Mouse (Mus musculus) lung, postnatal 14 days (tissue): ENCODE measurements around the gene Lurap1.
A peak's percentile ranks its signal among the peaks of the same experiment; 100 is the strongest.

ENCODE experiments used
- DNase-seq: peaks from one replicate; pipeline ENCODE4 v3.0.0; 2021

Gene Lurap1

DNA sequence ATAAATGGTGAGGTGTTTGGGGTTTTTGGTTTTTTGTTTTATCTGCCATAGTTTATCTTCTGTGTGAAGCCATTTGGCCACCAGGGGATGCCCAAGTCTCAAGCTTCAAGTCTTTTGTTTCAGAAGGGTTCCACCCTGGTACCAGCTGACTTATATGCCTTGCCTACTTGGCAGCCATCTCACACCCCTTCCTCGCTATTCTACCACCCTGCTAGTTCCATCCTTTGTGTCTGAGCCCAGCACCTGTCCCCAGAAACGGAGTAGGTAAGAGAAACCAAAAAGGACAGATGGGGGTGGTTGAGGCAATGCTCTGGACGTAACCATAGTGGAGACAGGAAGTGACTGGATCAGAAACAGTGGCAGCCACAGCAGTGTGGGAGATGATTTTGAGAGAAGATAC lies 8.8 kb upstream of the Lurap1 start:
- DNase-seq: peak; percentile 49

GRCm38 (mm10) chr4:116157882-116158281 lies 6.7 kb upstream of the Lurap1 start:
- DNase-seq: no peak

GRCm38 (mm10) chr4:116152702-116153101 lies 1.6 kb upstream of the Lurap1 start:
- no peak for DNase-seq

- DNase-seq: no peak
Observed at GRCm38 (mm10) chr4:116150862-116151221, 296 bp downstream of the Lurap1 start.

DNA sequence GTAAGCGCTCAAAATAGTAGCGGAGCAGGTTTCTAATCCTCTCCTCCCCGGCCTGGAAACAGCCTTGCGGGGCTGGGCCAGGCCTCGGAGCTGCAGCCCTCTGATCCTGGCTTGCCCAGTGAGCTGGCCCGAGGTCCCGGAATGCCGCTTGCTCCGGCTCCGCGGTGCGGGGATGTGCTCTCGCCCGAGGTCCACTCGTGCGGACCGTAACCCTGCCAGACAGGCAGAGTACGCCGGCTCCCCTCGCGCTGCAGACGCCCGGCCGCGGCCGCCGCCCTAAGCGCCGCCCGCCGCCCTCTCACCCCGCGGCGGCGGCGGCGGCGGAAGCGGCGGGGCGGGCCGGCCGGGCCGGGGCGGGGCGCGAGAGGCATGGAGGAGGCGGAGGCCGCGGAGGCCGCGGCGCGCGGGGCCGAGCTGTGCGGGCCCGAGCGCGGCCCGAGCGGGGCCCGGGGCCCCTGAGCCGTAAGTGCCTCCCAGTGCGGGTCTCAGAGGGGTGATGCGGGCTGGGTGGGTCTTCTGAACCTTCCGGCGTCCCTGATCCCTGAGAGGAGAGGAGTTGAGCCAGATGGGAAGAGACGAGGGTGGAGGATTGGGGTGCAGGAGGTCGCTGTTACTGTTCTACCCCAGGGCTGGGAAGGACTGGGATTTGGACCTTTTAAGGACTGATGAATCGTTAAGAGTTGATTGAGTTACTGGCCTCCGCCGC lies 829 bp downstream of the Lurap1 start:
- peak; percentile 74 for DNase-seq

GRCm38 (mm10) chr4:116149812-116150155 lies 1.4 kb downstream of the Lurap1 start:
- DNase-seq: no peak

GRCm38 (mm10) chr4:116143891-116144717 lies 7.0 kb downstream of the Lurap1 start:
- DNase-seq: peak; percentile 73

DNA sequence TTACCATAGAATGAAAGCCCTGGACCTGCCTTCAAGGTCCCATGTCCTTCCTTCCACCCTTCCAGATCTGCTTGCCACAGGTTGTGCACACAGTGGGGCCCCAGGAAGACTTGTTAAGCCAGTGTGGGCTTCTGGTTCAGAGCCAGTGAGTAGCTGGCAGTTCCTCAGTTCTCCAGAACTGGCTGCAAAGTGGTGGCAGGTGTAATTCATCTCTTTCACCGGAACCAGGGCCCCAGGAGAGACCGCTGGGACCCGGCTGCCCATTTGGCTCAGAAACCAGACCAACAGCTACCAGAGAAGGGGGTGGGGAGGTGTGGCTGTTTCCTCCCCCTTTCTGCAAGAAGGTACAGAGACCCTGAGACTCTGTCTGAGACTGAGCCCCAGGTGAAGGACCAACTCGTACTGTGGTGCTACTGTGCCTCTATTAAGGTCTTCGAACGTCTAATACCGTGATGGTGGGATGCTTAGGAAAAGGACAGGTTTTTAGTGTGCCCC lies 7.8 kb downstream of the Lurap1 start:
- peak; percentile 39 for DNase-seq

GRCm38 (mm10) chr4:116142269-116142668 lies 8.9 kb downstream of the Lurap1 start:
- no peak for DNase-seq

- no peak for DNase-seq
Observed at GRCm38 (mm10) chr4:116141736-116142135, 9.4 kb downstream of the Lurap1 start.

DNA sequence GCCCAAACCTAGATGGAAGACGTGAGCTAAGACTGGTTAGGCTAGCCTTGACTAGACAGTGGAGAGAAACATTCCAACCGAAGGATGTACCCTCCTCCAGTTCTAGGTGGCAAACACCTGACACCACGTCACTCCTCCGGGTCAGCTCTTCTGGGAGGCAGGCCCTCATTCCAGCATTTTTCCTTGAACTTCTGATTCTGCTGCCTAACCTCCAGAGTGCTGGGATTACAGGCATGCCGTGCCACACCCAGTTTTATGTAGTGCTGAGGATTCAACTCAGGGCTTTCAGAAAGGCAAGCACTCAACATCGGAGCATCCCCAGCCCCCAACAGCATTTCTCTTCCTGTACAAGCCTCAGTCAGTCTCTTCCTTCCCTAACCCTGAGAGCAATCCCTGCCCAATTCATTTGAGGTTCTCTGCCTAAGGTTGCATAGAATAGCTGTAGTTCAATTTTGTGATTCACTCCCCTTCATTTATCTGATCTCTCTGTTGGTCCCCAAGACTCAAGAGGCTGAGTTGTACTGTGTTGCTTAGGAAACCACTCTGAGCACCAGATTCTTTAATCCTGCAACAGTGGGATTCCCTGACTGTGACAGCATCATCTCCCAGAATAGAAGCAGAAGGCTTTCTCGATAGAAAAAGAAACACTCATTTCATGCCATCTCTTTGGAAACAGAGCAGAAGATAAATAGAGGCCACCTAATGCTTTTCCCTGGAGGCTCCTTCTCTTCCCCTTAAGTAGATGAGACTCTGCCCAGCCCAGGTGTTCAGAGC lies 10.2 kb downstream of the Lurap1 start:
- no peak for DNase-seq

GRCm38 (mm10) chr4:116137421-116137996 lies 13.6 kb downstream of the Lurap1 start:
- no peak for DNase-seq

DNA sequence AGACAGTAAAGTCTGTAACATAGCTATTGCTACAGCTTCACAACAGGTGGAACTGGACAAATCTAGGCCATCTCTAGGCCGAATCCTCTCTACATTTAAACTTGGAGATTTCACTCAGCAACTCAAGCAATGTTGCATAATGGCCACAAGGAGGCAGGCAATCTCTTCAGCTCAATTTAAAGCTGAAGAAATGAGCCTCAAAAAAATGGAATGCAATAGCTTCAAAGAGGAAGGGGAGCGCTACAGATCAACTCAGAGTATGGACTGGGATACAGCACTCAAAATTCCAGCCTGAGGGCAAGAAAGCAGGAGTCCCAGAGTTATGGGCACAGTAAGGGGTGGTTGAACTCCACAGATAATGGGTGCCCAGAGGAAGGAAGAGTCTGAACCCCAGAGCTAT lies 16.1 kb downstream of the Lurap1 start:
- DNase-seq: no peak

GRCm38 (mm10) chr4:116133126-116133525 lies 18.0 kb downstream of the Lurap1 start:
- DNase-seq: no peak

DNA sequence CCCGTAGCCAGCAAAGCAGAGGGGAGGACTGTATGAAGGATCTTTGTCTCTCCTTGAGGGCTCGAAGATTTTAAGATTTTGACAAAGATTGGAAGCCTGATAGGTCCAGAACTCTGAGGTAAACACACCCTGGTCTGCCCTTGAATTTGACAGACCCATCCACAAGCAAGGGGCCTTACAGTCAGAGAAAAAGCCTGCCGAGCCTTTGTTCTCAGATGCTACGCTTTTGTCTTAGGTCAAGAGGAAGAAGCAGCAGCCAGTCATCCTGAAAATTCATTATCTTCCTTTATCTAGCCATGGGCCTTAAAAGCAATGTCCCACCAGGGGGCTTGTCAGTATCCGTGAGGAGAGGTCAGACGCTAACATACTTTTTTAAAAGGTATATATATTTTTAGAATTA lies 23.2 kb downstream of the Lurap1 start:
- DNase-seq: no peak

DNA sequence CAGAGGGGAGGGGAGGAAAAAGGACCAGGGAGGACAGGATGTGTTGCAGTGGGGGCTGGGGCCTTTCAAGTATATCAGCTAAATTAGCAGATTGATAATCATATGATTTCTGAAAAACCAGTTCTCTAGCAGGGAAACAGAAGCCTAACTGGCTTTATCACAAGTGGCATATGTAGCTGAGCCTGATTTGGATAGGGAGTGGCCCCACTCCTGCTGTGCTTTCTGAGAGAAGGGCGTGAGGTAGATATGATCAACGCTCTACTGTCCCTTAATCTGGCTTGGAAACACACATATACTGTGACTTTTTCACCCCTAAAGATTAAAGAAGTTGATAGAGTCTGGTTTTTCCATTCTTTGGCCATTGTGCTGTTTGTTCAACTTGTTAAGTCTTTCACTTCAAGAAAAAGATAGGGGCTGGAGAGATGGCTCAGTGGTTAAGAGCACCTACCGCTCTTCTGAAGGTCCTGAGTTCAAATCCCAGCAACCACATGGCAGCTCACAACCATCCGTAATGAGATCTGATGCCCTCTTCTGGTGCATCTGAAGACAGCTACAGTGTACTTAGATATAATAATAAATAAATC lies 25.2 kb downstream of the Lurap1 start:
- no peak for DNase-seq

- peak; percentile 82 for DNase-seq
Observed at GRCm38 (mm10) chr4:116123602-116124519, 27.3 kb downstream of the Lurap1 start, which contains the start of the genes Rad54l and Pomgnt1. Rad54l (minus strand) TSS chr4:116123690. Pomgnt1 (plus strand) TSS chr4:116123840.

GRCm38 (mm10) chr4:116122762-116123161 lies 28.4 kb downstream of the Lurap1 start:
- no peak for DNase-seq

DNA sequence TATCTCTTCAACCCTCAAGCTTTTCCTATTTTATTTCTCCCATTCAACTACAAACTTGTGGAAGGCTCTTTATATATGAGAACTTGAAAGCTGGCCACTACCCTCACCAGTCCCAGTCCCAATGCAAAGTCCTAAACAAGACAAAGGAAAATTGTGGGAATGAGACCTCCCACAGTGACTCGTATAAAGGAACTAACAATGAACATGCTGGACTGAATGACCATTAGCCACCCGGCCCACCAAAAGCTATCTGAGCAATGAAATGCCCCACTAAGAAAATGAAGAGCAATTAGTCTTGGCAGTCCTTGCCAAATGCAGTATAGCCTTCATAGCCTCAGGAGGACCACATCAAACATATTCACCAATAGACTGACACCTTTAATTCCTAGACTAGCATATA lies 39.7 kb downstream of the Lurap1 start:
- DNase-seq: no peak

DNA sequence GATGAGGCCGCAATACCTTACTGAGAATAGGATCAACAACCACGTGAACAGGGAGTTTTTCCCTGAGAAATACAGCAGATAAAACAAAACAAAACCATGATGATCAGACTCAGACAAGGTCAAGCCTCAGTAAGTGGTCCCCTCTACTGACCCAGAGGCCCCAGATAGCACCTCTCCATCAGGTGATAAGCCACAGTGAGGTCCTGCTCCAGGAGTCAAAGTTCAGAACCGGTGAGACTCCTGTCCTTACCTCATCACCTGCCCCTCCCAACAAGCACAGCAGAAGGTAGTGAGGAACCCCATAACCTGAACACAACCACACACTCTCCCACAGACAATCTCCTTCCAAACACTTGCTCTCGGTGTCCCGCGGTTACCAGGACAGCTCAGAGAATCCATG lies 40.4 kb downstream of the Lurap1 start:
- DNase-seq: no peak

- DNase-seq: no peak
Observed at GRCm38 (mm10) chr4:116105278-116105677, 45.9 kb downstream of the Lurap1 start.

DNA sequence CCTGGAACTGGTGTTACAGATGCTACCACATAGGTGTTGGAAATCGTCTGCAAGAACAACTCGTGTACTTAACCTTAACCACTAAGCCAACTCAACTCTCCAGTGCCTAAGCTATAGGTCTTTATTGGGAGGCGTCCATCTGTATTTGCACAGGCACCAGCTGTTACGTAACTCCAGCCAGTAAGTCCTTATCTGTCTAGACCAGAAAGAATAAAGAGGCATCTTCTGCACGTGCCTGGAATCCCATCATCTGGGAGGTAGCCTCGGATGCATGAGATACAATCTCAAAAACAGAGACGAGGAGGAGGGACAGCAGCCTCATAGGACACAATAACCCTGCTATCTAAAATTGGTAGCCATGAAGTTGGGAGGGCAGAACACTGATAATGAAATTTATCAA lies 50.2 kb downstream of the Lurap1 start:
- no peak for DNase-seq
